Mouse (Mus musculus) hindbrain, embryonic 16.5 days (tissue): ENCODE measurements around the gene Zfand2b. TPM values are rescaled to one million over a fixed set of nuclear protein-coding genes. Genes with fewer than 3 reads are reported as not detected.

Experiments
- ATAC-seq: fragments of 200-750 bp; cut with Nextera tagmentation; 2 replicates; pipeline ENCODE4 v1.8.0; 2017; ENCODE audit warnings: moderate TSS enrichment, moderate library complexity
- H3K27ac ChIP-seq: fragments of 300-500 bp; sonication (generic); 2 replicates; pipeline ENCODE4 v1.5.1; 2014; ENCODE audit warnings: low read depth, mild to moderate bottlenecking, control low read depth, low read length, moderate library complexity
- H3K27me3 ChIP-seq: fragments of 300-500 bp; sonication (generic); replicated peaks from 2 replicates; pipeline ENCODE4 v1.6.1; 2014; ENCODE audit warnings: low read length; ENCODE audit not compliant: control insufficient read depth, insufficient read depth
- H3K36me3 ChIP-seq: fragments of 300-500 bp; sonication (generic); 2 replicates; pipeline ENCODE4 v1.6.1; 2014; ENCODE audit warnings: mild to moderate bottlenecking, low read length, moderate library complexity, mixed read lengths; ENCODE audit not compliant: control insufficient read depth, insufficient read depth
- H3K4me1 ChIP-seq: fragments of 300-500 bp; sonication (generic); 2 replicates; pipeline ENCODE4 v1.6.1; 2014; ENCODE audit warnings: low read depth, low read length; ENCODE audit not compliant: control insufficient read depth, insufficient read depth
- H3K4me2 ChIP-seq: fragments of 300-500 bp; sonication (generic); 2 replicates; pipeline ENCODE4 v1.6.1; 2014; ENCODE audit warnings: mild to moderate bottlenecking, low read length, control low read depth, moderate library complexity
- H3K4me3 ChIP-seq: fragments of 300-500 bp; sonication (generic); 2 replicates; pipeline ENCODE4 v1.5.1; 2014; ENCODE audit warnings: mild to moderate bottlenecking, low read length, control low read depth, moderate library complexity
- H3K9ac ChIP-seq: fragments of 300-500 bp; sonication (generic); 2 replicates; pipeline ENCODE4 v1.6.1; 2014; ENCODE audit warnings: low read depth, mild to moderate bottlenecking, control low read depth, low read length, moderate library complexity
- H3K9me3 ChIP-seq: fragments of 300-500 bp; sonication (generic); 2 replicates; pipeline ENCODE4 v1.6.1; 2014; ENCODE audit warnings: mild to moderate bottlenecking, low read length, moderate library complexity; ENCODE audit not compliant: control insufficient read depth
- WGBS: fragments of 180-500 bp; shearing (Covaris S2); extraction: QIAGEN DNeasy Blood & Tissue Kit; methylation state at CpG from one replicate; pipeline ENCODE4 v1.1.7; 2014; 5-methylcytosine and 5-hydroxymethylcytosine counted together
- polyA plus RNA-seq: library from polyadenylated mRNA; unstranded; fragments of >200 nt; fragmentation: Nextera tagmentation; extraction: Ambion mirVana; gene quantifications from 2 replicates; pipeline ENCODE4 v1.2.1, GENCODE M21; 2015

Zfand2b gene
- polyA plus RNA-seq, 1 experiment from 2014 or later: 43.4 TPM

GRCm38 (mm10) chr1:75210136-75211087 lies 42.0 kb downstream of the Zfand2b start, which contains the start of the genes Glb1l and Stk16:
Glb1l (minus strand) TSS chr1:75210813.
Stk16 (plus strand) TSS chr1:75210838.
- Histone ChIP-seq H3K27ac (no peak within 1 kb of the TSS; the same call in 1 of the 2 replicates), H3K9me3 (no peaks in the 10 kb centered on the region), H3K36me3 (peaks cover 21% of the 10 kb centered on the region), H3K27me3 (no peaks in the 10 kb centered on the region), H3K4me2 (peak within 1 kb of the TSS; percentile 93), H3K4me1 (peaks cover 31% of the 10 kb centered on the region), H3K4me3 (peak within 1 kb of the TSS; percentile 59), H3K9ac (peak within 1 kb of the TSS; percentile 80)
- WGBS: 6% methylated on average over 42 of the region's 42 CpGs
- peak; percentile 94 for ATAC-seq

DNA sequence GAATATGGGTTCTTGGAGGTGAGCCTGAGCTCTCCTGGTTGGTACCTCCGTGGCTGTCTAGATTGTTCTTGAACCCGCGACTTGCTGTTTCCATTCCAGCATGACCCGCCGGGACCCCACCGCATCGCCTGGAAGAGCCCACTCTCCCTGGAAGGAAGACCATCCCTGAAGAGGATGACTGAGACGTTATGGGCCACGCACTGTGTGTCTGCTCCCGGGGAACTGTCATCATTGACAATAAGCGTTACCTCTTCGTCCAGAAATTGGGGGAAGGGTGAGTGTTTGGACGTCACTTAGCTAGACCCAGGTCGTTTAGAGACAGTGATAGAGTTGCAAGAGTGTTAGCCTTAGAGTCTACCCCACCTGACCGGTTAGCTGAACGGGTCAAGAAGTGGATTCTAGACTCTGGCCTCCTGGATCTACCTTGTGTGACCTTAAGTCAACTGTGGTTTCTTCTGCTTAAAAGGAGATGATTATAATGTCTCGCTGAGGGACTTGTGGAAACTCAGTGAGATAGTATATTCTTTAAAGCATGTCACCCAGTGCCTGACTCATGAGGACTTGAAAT lies 42.8 kb downstream of the Zfand2b start:
- Histone ChIP-seq H3K9me3 (no peaks in the 10 kb centered on the region), H3K4me3 (peak overlapping the region; percentile 59), H3K4me2 (peak overlapping the region; percentile 93), H3K9ac (peak overlapping the region; percentile 80), H3K4me1 (peaks cover 31% of the 10 kb centered on the region), H3K27ac (no peak overlapping the region), H3K36me3 (peaks cover 21% of the 10 kb centered on the region), H3K27me3 (no peaks in the 10 kb centered on the region; the same call in 1 of the 2 replicates)
- peak; percentile 21 for ATAC-seq
- 11% methylated on average over 17 of the region's 17 CpGs for whole genome bisulfite sequencing

GRCm38 (mm10) chr1:75212542-75212941 lies 44.1 kb downstream of the Zfand2b start:
- peaks cover 21% of the 10 kb centered on the region for H3K36me3 ChIP-seq
- no peak overlapping the region for H3K9ac ChIP-seq
- H3K4me2 ChIP-seq: no peak overlapping the region
- peaks cover 7% of the 10 kb centered on the region for H3K27me3 ChIP-seq
- ATAC-seq: no peak
- no peak overlapping the region for H3K4me3 ChIP-seq
- no peak overlapping the region for H3K27ac ChIP-seq
- peaks cover 31% of the 10 kb centered on the region for H3K4me1 ChIP-seq
- WGBS: 88% methylated on average over 4 of the region's 4 CpGs
- no peaks in the 10 kb centered on the region for H3K9me3 ChIP-seq

DNA sequence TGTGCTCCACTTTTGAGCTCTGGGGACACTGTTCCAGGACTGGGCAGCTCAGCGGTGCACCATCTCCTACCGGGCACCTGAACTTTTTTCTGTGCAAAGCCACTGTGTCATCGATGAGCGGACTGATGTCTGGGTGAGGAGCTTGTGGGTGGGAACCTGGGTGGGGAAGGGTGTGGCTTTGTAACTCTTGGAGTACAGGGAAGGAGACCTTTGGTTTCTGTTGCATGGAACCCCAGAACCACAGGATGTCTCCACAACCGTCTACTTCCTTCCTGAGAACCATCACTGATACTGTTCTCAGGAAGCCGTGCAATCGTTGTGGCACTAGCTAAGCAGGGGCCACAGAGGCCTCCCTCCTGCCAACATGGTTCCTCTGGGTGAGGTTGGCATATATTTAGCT lies 44.6 kb downstream of the Zfand2b start:
- peaks cover 32% of the 10 kb centered on the region for H3K4me1 ChIP-seq
- H3K9ac ChIP-seq: no peak overlapping the region
- peaks cover 21% of the 10 kb centered on the region for H3K36me3 ChIP-seq
- H3K27me3 ChIP-seq: peaks cover 7% of the 10 kb centered on the region
- ATAC-seq: no peak
- no peaks in the 10 kb centered on the region for H3K9me3 ChIP-seq
- no peak overlapping the region for H3K4me3 ChIP-seq
- H3K4me2 ChIP-seq: no peak overlapping the region
- no peak overlapping the region for H3K27ac ChIP-seq
- WGBS: 92% methylated on average over 7 of the region's 7 CpGs

DNA sequence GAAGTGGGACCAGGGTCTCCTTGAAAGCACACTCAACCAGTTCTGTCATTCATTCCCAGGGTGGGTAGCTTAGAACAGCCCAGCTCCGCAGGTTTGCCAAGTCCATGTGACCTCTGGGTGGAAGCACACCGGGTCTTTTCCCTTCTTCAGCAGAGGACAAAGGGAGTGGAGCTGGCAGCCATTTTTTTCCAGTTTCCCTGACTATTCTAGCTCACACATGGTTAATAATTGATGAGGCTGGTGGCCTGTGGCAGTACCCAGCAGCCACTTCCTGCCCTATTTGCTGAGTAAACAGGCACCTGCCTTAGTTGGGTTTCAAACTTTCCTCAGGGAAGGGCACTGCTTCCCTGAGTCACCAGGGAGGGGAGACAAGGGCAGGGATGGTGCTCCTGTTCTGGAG lies 46.0 kb downstream of the Zfand2b start:
- no peak overlapping the region; the same call in 1 of the 2 replicates for H3K27ac ChIP-seq
- peaks cover 33% of the 10 kb centered on the region for H3K4me1 ChIP-seq
- no peak overlapping the region for H3K4me3 ChIP-seq
- WGBS: 73% methylated on average over 2 of the region's 2 CpGs
- no peak overlapping the region for H3K4me2 ChIP-seq
- H3K27me3 ChIP-seq: peaks cover 7% of the 10 kb centered on the region
- no peak overlapping the region for H3K9ac ChIP-seq
- ATAC-seq: no peak
- H3K36me3 ChIP-seq: peaks cover 21% of the 10 kb centered on the region
- no peaks in the 10 kb centered on the region for H3K9me3 ChIP-seq

DNA sequence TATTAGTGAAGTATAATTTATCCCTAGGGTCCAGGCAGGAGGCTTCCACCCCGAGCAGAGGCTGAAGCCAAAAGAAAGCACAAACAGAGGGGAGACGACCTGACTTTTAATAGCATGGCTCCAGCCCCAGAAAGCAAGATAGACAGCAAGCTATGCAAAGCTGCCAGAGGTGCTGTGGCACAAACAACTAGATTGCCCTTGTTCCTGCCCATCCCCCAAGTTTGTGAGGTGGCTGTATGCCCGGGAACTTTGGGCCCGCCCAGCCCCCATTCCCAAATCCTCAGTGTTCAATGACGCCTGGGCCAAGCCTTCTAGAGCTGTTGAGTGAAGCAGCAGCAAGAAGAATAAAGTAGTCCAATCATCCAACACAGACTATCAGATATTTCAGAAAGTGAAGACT lies 46.4 kb downstream of the Zfand2b start:
- H3K9ac ChIP-seq: no peak overlapping the region
- H3K9me3 ChIP-seq: no peaks in the 10 kb centered on the region
- no peak overlapping the region for H3K4me2 ChIP-seq
- WGBS: 68% methylated on average over 5 of the region's 5 CpGs
- H3K4me3 ChIP-seq: no peak overlapping the region
- H3K27me3 ChIP-seq: peaks cover 7% of the 10 kb centered on the region
- H3K4me1 ChIP-seq: peaks cover 30% of the 10 kb centered on the region
- peaks cover 21% of the 10 kb centered on the region for H3K36me3 ChIP-seq
- H3K27ac ChIP-seq: no peak overlapping the region
- no peak for ATAC-seq

- no peak overlapping the region for H3K4me3 ChIP-seq
- no peak overlapping the region for H3K4me2 ChIP-seq
- H3K4me1 ChIP-seq: peaks cover 25% of the 10 kb centered on the region
- peaks cover 13% of the 10 kb centered on the region for H3K27me3 ChIP-seq
- H3K9me3 ChIP-seq: no peaks in the 10 kb centered on the region
- no peak for ATAC-seq
- H3K9ac ChIP-seq: no peak overlapping the region
- H3K27ac ChIP-seq: no peak overlapping the region
- peaks cover 21% of the 10 kb centered on the region for H3K36me3 ChIP-seq
- 92% methylated on average over 9 of the region's 9 CpGs for WGBS
These were observed 47.3 kb downstream of the Zfand2b start for GRCm38 (mm10) chr1:75215785-75216184.

DNA sequence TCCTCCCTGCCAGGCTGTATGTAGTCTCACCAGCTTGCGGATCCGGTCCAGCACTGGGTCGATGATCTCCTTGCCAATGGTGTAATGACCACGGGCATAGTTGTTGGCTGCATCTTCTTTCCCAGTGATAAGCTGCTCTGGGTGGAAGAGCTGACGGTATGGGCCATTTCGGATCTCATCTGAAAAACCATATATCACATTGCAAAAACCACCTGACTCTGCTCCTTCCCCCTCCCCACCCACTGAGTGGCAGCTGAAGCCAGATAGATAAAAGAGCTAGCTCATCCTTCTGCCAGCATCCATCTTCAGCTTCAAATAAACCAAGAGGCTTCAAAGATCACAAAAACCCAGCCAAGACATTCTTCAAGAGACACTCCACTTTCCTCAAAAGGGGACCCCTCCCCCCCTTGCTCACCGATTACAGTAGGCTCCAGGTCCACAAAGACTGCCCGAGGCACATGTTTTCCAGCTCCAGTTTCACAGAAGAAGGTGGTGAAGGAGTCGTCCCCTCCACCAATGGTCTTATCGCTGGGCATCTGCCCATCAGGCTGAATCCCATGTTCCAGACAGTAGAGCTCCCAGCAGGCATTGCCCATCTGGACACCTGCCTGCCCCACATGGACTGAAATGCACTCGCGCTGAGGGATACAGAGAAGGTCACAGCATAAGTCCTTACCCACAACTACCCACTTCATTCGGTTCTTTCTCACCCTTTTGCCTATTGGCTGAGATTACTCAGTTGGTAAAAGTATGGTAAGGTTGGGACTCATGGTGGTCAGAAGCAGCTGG lies 48.5 kb downstream of the Zfand2b start:
- 81% methylated on average over 13 of the region's 13 CpGs for WGBS
- H3K9ac ChIP-seq: no peak overlapping the region
- peaks cover 21% of the 10 kb centered on the region for H3K36me3 ChIP-seq
- no peak overlapping the region; the same call in 1 of the 2 replicates for H3K4me2 ChIP-seq
- H3K27ac ChIP-seq: no peak overlapping the region
- H3K27me3 ChIP-seq: peaks cover 16% of the 10 kb centered on the region
- ATAC-seq: no peak
- H3K4me3 ChIP-seq: no peak overlapping the region
- no peaks in the 10 kb centered on the region for H3K9me3 ChIP-seq
- H3K4me1 ChIP-seq: peaks cover 17% of the 10 kb centered on the region
